Mouse (Mus musculus) mouse embryonic stem cell (cell line): ENCODE results near the gene Timm8b.

Experiments
- in situ Hi-C, 2 experiments: fragments of 300-500 bp; cut with MboI; formaldehyde crosslinking; loops; 1 replicate in 1 of 2; 3 replicates in 1 of 2; pipeline ENCODE4 v1.14.3; 2019 to 2020; ENCODE audit warnings: low sequenced_read_pairs in 2 of 2, low pct_unique_long_range_greater_than_20kb in 1 of 2, mixed read lengths in 1 of 2; ENCODE audit not compliant: unreplicated experiment in 1 of 2

Gene Timm8b

GRCm38 (mm10) chr9:50603189-50603997, at the start of gene Timm8b, which contains the start of gene Sdhd:
Gene Timm8b (plus strand): TSS chr9:50603910.
Gene Sdhd (minus strand): TSS chr9:50603812.
- in situ Hi-C loops: no loop called here

GRCm38 (mm10) chr9:50554241-50555093, 49.2 kb upstream of the Timm8b start, which contains the start of gene Il18:
Gene Il18 (plus strand): TSS chr9:50554827.
- in situ Hi-C loops: no loop called here

DNA sequence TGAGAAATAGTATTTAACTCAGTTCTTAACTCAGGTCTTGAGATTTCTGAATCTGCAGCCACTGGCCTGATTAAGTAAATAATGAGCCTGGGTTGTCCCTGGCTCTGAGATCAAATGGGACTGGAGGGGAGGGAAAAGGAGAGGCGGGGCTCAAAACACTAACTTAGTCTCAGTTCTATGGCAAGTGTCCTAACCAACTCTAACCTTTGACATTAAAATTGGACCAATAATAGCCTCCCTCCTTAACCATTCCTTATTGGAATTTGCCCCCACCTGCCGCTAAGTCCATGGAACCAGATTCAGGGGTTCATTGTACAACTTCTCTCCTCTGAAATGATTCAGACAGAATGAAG, 48.6 kb upstream of the Timm8b start, which contains the start of gene Bco2:
TSS of gene Bco2 (minus strand) at position 88 of the 353 bp plus-strand sequence.
- in situ Hi-C loops: no loop called here

GRCm38 (mm10) chr9:50561145-50561917, 42.4 kb upstream of the Timm8b start, which contains the start of gene Tex12:
Gene Tex12 (minus strand): TSS chr9:50561325.
- in situ Hi-C loops: no loop called here

DNA sequence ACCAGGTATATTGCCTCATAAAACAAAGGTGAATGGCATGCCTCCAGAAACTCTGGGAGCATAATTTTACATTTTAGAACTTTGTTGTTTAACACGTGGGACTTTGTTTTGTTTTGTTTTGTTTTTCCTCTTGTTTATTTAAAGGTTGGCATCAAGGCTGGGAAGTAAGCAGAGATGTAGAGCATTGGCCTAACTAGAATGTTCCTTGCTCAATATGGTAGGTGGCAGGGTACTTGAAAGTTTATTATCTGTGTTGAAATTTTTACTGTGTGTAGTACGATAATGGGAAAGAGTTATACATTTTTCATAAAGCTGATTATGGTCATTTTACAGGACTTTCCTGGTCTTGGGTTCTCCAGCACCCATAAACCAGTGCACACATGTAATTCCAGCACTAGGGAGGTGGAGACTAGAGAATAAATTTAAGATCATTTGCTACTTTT, 41.8 kb upstream of the Timm8b start:
- in situ Hi-C loops: no loop called here

DNA sequence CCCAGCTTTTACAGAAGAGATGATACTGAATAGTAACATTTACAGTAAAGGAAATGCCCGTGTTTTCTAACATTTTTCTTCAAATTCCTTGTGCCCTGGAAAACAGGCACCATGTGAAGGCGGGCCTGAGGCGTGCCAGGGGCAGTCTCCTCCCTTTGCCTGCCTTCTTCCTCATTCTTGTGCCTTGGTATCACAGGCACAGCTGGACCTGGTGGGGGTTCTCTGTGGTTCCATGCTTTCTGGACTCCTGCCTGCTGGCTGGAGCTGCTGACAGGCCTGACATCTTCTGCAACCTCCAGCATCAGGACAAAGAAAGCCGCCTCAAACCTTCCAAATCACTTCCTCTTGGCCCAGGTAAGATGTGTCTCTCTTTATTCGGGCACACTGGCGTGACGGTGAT, 38.5 kb upstream of the Timm8b start:
- in situ Hi-C loops: no loop called here

- in situ Hi-C loops: no loop called here
Measured at GRCm38 (mm10) chr9:50565940-50566339, 37.8 kb upstream of the Timm8b start.

DNA sequence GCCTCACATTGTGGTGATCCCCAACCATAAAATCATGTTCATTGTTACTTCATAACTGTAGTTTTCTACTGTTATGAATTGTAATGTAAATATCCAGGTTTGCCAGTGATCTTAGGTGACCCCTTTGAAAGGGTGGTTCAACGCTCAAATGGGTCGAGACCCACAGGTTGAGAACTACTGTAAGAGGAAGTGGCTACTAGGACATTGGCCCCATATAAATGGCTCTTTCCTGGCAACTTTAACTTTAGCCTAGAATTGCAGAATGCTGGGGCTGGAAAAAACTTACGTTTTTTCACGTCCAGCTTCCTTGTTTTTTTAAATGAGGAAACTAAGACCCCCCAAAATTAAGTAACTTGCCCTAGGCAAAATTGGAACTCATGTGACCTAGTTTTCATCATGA, 36.3 kb upstream of the Timm8b start:
- in situ Hi-C loops: no loop called here

- in situ Hi-C loops: no loop called here
Measured at GRCm38 (mm10) chr9:50567881-50568280, 35.8 kb upstream of the Timm8b start.

DNA sequence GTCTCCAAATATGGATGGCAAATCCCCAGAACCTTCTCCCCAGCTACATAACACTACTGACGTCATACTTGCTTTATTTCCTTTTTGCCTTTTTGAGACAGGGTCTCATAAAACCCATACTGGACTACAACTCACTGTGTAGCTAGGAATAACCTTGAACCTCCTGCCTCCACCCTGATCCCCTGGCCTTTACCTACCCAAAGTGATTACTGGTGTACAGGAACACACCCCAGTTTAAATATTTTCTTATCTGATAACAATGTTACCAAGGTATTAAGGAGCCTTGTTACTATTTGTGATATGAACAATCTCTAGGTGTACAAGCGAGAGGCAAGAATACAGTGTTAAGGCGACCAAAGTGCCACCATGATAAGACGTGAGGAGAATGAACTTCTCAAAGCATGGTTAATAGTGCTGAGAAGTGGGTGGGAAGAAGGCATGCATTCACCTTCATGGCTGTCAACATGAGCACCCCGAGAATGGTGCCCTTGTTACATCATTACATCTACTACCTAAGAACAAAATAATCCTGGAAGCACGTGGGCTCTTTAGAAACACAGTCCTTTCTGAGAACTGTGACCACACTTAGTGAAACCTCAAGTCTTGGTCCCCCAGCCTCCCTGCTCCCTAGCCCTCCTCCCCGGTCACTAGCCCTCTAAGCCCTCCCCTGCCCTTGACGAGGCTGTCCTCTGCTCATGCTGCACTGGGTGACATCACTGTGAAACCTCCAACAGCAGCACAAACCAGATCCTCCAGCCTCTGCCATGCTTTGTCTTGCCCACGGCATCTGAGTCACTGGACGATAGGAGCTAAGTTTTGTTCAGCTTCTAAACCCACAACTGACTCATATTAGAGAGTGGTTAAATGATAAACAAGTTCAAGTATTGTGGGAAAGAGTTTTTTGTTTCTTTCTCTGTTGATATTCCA, 33.8 kb upstream of the Timm8b start:
- in situ Hi-C loops: no loop called here

DNA sequence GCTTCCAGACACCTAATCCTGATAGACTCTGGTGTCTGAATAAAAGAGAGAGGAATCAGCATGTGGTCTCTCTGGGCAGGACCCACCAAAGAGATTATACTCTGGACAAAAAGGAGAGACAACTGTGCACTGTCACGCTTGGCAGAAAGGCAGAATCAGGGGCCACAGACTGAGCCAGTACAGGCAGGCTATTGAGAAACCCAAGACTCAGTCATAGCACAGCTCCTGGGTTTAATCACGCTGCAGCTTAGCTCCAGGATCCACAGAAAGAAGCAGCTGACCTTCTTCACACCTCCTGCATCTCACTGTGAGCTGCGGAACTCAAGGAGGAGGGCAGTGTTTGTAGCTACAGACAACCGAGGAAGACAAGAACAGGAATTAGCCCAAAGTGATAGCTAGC, 23.3 kb upstream of the Timm8b start:
- in situ Hi-C loops: no loop called here

- in situ Hi-C loops: no loop called here
Measured at GRCm38 (mm10) chr9:50585145-50585818, 18.4 kb upstream of the Timm8b start.

- in situ Hi-C loops: no loop called here
Measured at GRCm38 (mm10) chr9:50586955-50587354, 16.8 kb upstream of the Timm8b start.

DNA sequence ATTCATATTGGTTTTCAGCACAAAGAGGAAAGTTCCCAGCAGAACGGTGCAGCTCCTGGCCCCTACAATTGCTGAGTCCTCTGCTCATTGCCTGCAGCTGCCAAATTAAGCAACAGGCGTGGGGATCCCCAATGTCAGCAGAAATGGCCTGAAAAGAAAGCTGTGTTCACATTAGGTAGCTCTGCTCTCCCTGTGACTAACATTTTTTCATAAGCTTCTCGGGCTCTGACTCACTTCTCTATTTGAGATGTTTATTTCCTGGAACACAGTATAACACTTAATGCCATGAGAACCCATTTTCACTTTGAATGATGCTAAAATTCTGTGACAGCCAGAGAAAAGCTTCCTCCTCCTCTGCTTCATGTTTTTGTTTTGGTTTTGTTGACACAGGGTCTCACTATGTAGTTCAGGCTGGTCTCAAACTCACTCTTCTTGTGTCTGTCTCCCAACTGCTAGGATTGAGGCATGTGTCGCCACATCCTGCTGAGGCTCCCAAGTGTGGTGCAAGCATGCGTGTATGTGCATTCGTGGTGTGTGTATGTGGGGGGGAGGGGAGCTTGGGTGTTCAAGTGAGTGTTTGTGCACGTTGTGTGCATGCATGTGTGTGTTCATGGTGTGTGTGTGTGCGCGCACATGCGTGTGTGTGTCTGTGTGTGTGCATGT, 12.7 kb upstream of the Timm8b start:
- in situ Hi-C loops: no loop called here

- in situ Hi-C loops: no loop called here
Measured at GRCm38 (mm10) chr9:50592955-50593354, 10.8 kb upstream of the Timm8b start.

- in situ Hi-C loops: no loop called here
Measured at GRCm38 (mm10) chr9:50593544-50593943, 10.2 kb upstream of the Timm8b start.
